Mouse (Mus musculus): ENCODE measurements around the gene Gm20388.

The Gm20388 gene

GRCm38 (mm10) chr8:121544936-121545335 is 1634.3 kb downstream of the Gm20388 start:
- no peak for DNase-seq

- DNase-seq, result peak; percentile 85
Observed at GRCm38 (mm10) chr8:121547132-121547531, 1636.5 kb downstream of the Gm20388 start.

GRCm38 (mm10) chr8:121550056-121550455 is 1639.4 kb downstream of the Gm20388 start:
- DNase-seq, result no peak

GRCm38 (mm10) chr8:121551065-121551985 is 1640.7 kb downstream of the Gm20388 start:
- DNase-seq, result no peak

- DNase-seq, result no peak
Observed at GRCm38 (mm10) chr8:121552506-121552905, 1641.9 kb downstream of the Gm20388 start.

- no peak for DNase-seq
Observed at GRCm38 (mm10) chr8:121553831-121554475, 1643.3 kb downstream of the Gm20388 start.

GRCm38 (mm10) chr8:121557746-121558145 is 1647.1 kb downstream of the Gm20388 start:
- no peak for DNase-seq

- no peak for DNase-seq
Observed at GRCm38 (mm10) chr8:121558538-121558937, 1647.9 kb downstream of the Gm20388 start.

GRCm38 (mm10) chr8:121559801-121560200 is 1649.2 kb downstream of the Gm20388 start:
- no peak for DNase-seq

- DNase-seq, result no peak
Observed at GRCm38 (mm10) chr8:121560432-121561100, 1649.9 kb downstream of the Gm20388 start.

GRCm38 (mm10) chr8:121561636-121562345 is 1651.2 kb downstream of the Gm20388 start:
- DNase-seq, result no peak

GRCm38 (mm10) chr8:121562941-121563351 is 1652.3 kb downstream of the Gm20388 start:
- no peak for DNase-seq

GRCm38 (mm10) chr8:121563701-121564100 is 1653.1 kb downstream of the Gm20388 start:
- no peak for DNase-seq

- peak; percentile 30 for DNase-seq
Observed at GRCm38 (mm10) chr8:121568321-121568720, 1657.7 kb downstream of the Gm20388 start.

- no peak for DNase-seq
Observed at GRCm38 (mm10) chr8:121570335-121570734, 1659.7 kb downstream of the Gm20388 start.

GRCm38 (mm10) chr8:121570801-121571200 is 1660.2 kb downstream of the Gm20388 start:
- no peak for DNase-seq

- no peak for DNase-seq
Observed at GRCm38 (mm10) chr8:121572121-121572520, 1661.5 kb downstream of the Gm20388 start.

GRCm38 (mm10) chr8:121573275-121573674 is 1662.6 kb downstream of the Gm20388 start:
- DNase-seq, result peak; percentile 13

- DNase-seq, result no peak
Observed at GRCm38 (mm10) chr8:121575661-121576060, 1665.0 kb downstream of the Gm20388 start.

- DNase-seq, result peak; percentile 46
Observed at GRCm38 (mm10) chr8:121577751-121578675, 1667.4 kb downstream of the Gm20388 start.

- DNase-seq, result peak; percentile 97
Observed at GRCm38 (mm10) chr8:121578676-121579451, 1668.2 kb downstream of the Gm20388 start, which contains the start of gene Fbxo31. Fbxo31 (minus strand) TSS chr8:121578806.
